Mouse (Mus musculus) cerebellum, adult 2 months (tissue): Measurements from ENCODE around the gene Cdkl2.

ENCODE experiments used
- CTCF ChIP-seq: fragments of 200-500 bp; IDR thresholded peaks from 2 replicates; pipeline ENCODE4 v1.5.1; 2011; ENCODE audit warnings: low read depth, mild to moderate bottlenecking, control low read depth, low read length, moderate library complexity, borderline replicate concordance; ENCODE audit not compliant: insufficient read depth
- POLR2A ChIP-seq: fragments of 200-500 bp; IDR thresholded peaks from 2 replicates; pipeline ENCODE4 v1.6.1; 2011; ENCODE audit warnings: low read length, control low read depth, borderline replicate concordance; ENCODE audit not compliant: insufficient read depth

DNA sequence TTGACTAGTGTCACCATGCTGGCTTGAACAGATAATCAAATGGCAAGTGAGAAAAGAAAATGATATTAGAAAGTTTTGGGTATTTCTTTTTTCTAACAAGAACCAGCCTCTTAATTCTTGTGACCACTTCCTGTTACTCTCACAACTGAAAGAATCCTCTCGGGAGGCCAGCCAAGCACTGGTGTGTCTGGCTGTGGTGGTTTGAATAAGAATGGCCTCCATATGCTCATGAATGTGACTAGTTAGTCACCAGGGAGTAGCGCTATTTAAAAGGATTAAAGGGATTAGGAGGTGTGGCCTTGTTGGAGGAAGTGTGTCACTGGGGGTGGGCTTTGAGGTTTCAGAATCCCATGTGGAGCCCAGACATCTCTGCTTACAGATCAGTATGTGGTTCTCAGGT lies 58.0 kb downstream of the Cdkl2 start:
- TF ChIP-seq POLR2A: no peak
- no peak for TF ChIP-seq CTCF
